Mouse (Mus musculus) cerebellum, adult 2 months (tissue): ENCODE results near the gene Bglap3.
"Not testable (repeated sequence)": the region's sequence is repeated elsewhere in the genome, so short reads cannot be mapped to it uniquely, and the experiment has no call there.

Experiments used
- CTCF ChIP-seq: fragments of 200-500 bp; IDR thresholded peaks from 2 replicates; pipeline ENCODE4 v1.5.1; 2011; ENCODE audit warnings: low read depth, mild to moderate bottlenecking, control low read depth, low read length, moderate library complexity, borderline replicate concordance; ENCODE audit not compliant: insufficient read depth
- POLR2A ChIP-seq: fragments of 200-500 bp; IDR thresholded peaks from 2 replicates; pipeline ENCODE4 v1.6.1; 2011; ENCODE audit warnings: low read length, control low read depth, borderline replicate concordance; ENCODE audit not compliant: insufficient read depth

DNA sequence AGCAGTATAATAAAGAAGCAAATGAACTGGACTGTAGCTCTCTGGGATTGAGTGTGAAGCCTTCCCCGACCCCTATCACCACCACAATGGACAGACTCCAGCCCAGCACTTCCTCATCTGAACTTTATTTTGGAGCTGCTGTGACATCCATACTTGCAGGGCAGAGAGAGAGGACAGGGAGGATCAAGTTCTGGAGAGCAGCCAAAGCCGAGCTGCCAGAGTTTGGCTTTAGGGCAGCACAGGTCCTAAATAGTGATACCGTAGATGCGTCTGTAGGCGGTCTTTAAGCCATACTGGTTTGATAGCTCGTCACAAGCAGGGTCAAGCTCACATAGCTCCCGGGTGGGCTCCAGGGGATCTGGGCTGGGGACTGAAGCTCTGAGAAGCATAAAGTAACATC is 4.0 kb downstream of the Bglap3 start:
- TF ChIP-seq CTCF, POLR2A: not testable (repeated sequence)
